Mouse (Mus musculus) adrenal gland, postnatal 36 days (tissue): ENCODE measurements at regions not wholly inside any gene's neighbourhood (a gene's known extent, or its start where the extent isn't known, plus 50 kb on each side); places are given as distances from the start of the nearest gene placed in this dataset.

ENCODE experiments used
- DNase-seq, 2 experiments: peaks; one replicate each; pipeline ENCODE4 v3.0.0; 2021; ENCODE audit warnings: mixed read lengths in 1 of 2

DNA sequence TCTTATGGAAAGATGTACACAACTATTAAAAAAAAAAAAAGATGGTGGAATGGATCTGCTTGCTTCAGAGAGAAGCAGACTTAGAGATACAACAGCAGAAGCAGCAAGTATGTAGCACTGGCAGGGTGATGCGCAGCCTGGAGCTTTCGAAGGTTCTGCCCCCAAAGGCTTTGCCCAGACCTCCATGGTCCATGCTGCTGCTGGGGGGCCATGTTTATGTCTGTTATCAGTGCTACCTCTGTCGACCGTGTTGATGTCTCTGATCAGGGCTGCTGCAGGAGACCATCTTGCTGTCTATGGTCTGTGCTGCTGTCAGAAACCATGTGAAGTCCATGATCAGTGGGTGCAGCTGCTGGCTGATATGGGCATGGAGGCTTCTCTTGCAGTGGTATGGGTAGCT, 88.6 kb upstream of the Fam189a1 start:
- DNase-seq = no peak

DNA sequence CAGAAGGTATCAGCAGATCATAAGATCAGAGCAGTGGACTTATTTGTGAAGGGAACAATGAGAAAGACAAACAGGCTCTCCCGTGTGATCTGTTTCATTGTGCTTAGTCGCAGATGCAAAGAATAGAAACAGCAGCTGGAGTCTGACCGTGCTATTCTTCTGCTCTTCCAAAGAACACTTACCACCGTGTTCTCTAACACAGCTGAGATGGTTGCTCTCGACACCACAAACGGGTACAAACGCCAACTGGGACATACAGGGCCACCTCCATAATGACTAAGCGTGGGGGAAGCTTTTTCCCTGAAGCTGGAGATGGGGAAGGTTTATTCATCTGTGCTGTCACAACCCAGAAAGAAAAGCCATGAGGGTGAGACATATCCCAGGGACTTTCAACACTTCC, 84.8 kb upstream of the Fam189a1 start:
- no peak for DNase-seq

DNA sequence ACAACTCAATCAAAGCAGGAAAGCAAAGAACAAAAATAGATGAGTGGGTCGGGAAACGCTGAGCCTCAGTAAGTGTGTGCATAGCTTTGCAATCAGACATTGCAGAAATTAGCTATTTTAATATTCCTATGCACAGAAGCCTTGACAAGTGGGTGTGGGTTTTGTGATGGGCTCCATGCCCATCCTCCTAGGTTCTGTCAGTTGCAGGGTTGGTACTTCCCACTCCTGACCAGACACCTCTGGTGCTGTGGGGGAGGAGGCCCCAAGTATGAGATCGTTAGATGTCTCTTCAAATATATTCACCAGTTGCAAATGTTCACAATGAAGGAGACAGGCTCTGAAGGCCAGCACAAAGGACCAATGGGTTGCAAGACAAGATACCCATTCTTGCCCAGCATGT, 79.3 kb upstream of the Fam189a1 start:
- DNase-seq = no peak

DNA sequence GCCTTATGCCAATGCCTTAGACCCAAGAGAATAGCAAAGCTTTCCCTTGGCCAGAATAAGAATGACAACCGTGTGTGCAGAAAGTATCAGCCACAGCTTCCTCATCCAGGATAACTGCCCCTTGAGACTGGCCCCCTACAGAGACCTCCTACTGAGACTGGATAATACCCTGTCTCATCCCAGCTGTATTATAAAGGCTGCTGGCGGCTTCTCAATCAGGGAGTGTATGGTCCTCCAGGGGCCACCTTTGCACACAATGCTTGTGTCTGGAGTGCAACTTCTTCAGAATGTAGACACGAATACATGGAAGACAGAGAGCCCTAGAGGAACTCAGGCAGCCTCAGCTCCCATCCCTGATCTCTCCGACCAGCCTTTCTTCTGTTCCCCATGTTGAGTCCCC, 77.3 kb upstream of the Fam189a1 start:
- no peak for DNase-seq

DNA sequence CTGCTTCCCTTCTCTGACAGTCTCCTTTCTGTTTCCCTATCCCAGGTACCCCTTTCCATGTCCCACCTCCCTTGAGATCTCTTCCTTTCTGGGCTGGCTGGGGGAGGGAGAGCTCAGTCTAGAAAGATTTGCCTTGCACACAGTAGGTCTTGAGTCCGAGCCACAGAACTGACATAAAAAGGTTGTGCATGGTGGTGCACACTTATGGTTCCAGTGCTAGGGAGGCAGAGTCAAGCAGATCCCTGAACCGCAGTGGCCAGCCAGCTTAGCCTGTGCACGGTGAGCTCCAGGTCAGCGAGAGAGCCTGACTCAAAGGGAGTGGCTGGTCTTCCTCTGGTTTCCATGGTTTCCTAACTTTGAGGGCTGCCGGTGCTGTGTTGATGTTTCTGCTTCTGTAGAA, 72.9 kb upstream of the Fam189a1 start:
- DNase-seq = no peak

DNA sequence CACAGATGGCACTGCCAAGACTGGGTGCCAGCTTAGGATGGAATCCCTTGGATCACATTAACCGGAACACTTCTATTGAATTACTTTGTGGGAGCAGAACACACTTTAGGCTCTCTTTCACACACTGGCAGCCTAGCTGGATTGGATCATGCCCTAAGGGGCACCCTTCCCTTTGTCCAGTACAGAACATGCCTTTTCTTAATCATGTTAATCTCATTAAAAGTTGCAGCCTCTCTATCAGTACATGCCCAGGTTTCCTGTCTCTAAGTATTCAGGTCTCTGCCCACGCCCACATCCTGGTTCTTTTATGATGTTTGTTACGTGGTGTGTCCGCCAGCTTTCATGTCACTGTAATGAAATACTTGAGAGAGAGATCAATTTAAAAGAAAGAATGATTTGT, 69.8 kb upstream of the Fam189a1 start:
- DNase-seq = no peak

DNA sequence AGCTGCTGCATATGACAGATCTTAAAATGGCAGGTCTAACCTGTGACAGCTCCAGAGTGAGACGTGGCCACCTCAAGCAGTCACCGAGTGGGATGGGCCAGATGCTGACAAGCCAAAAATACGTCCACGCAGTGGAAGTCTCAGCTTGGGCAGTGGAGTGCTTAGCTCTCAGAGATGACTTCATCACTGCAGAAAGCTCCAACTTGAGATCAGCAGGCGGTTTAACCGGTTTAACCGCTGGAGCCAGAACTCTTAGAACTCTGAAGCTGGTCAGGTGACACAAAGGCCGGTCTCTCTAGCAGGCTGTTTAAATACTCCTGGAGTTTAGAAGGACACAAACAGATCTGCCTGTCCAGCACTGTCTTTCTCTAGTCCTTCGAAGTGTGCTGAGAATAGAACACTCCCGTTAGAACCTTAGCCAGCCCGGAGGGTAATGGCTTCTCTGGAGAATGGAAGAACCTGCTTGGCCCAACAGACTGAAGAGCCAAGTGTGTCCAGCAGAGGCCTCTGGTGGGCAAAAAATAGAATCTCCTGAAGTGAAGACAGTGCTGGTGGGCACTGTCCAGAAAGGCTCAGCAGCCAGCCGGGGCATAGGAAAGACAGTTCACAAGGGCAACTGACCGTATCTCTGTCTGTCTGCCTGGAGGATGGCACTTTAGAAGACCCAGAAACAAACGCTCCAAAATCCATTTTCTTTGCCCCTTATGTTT, 57.0 kb upstream of the Fam189a1 start:
- peak in 1 of 2 experiments; percentile 16 for DNase-seq

DNA sequence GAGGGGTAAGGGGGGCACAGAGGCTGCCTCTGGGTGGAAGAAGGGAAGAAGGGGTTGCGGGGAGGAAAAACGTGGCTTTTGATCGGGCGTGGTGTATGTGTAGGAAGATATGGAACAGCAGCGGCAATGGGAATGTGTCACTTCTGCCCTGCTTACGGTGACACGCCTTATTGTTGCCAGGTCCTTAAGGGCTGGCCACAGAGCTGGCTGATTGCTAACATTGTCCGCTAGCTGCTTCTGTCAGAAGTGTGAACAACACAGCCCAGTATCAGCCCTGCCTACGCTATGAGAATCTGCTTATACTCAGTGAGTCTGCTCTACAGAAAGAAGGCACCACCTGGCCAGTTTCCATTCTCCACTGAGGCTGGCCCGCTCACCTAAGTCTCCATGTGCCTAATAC, 50.9 kb upstream of the Fam189a1 start:
- DNase-seq = no peak
